Mouse (Mus musculus) C2C12 (cell line): ENCODE data around the gene Fads6. TPM values are rescaled to one million over a fixed set of nuclear protein-coding genes. Genes with fewer than 3 reads are reported as not detected.
A peak's percentile ranks its signal among the peaks of the same experiment; 100 is the strongest.

Experiments used
- H3K27me3 ChIP-seq: one replicate; pipeline ENCODE4 v1.6.1; 2011; ENCODE audit not compliant: control insufficient read depth, insufficient read depth, insufficient read length
- H3K36me3 ChIP-seq: one replicate; pipeline ENCODE4 v1.6.1; 2011; ENCODE audit not compliant: control insufficient read depth, insufficient read depth
- H3K4me3 ChIP-seq: one replicate; pipeline ENCODE4 v1.5.1; 2011; ENCODE audit warnings: mild to moderate bottlenecking, control low read depth; ENCODE audit not compliant: poor library complexity, insufficient read depth, severe bottlenecking
- H3K79me2 ChIP-seq: one replicate; pipeline ENCODE4 v1.6.1; 2011; ENCODE audit not compliant: control insufficient read depth, insufficient read depth
- H3K79me3 ChIP-seq: one replicate; pipeline ENCODE4 v1.6.1; 2011; ENCODE audit warnings: low read depth, control low read depth
- H3ac ChIP-seq: one replicate; pipeline ENCODE3; 2011; ENCODE audit warnings: low read depth; ENCODE audit not compliant: control insufficient read depth, insufficient read length
- CEBPB ChIP-seq: IDR thresholded peaks from one replicate; pipeline ENCODE4 v1.6.1; 2011; ENCODE audit warnings: low read depth, mild to moderate bottlenecking, control low read depth, moderate library complexity
- CTCF ChIP-seq: IDR thresholded peaks from one replicate; pipeline ENCODE4 v1.5.1; 2011; ENCODE audit not compliant: control insufficient read depth, insufficient read depth, insufficient read length
- FOSL1 ChIP-seq: IDR thresholded peaks from one replicate; pipeline ENCODE4 v1.8.0; 2011; ENCODE audit warnings: mild to moderate bottlenecking, low read length; ENCODE audit not compliant: poor library complexity, insufficient read depth, severe bottlenecking
- MAX ChIP-seq: IDR thresholded peaks from one replicate; pipeline ENCODE4 v1.6.1; 2011; ENCODE audit warnings: mild to moderate bottlenecking, control low read depth
- MYOD1 ChIP-seq: IDR thresholded peaks from one replicate; pipeline ENCODE4 v1.6.1; 2011; ENCODE audit warnings: low read depth; ENCODE audit not compliant: control insufficient read depth, insufficient read length
- MYOG ChIP-seq: IDR thresholded peaks from one replicate; pipeline ENCODE4 v1.6.1; 2011; ENCODE audit not compliant: control insufficient read depth, insufficient read length; ENCODE audit errors: extremely low read depth
- USF1 ChIP-seq: IDR thresholded peaks from one replicate; pipeline ENCODE4 v1.6.1; 2011; ENCODE audit warnings: low read depth, mild to moderate bottlenecking, control low read depth, moderate library complexity
- polyA plus RNA-seq: library from polyadenylated mRNA; unstranded; fragments of >200 nt; fragmentation: generic; extraction: Trizol; gene quantifications from one replicate; pipeline ENCODE4 v1.2.1, GENCODE M21; 2012; ENCODE audit warnings: missing spikeins

Gene Fads6
- polyA plus RNA-seq, 1 experiment: 0.21 TPM

GRCm38 (mm10) chr11:115282723-115283485 is 14.6 kb downstream of the Fads6 start:
- Histone ChIP-seq H3K79me2 (no peaks in the 10 kb centered on the region), H3ac (no peak overlapping the region), H3K79me3 (no peaks in the 10 kb centered on the region), H3K27me3 (no peaks in the 10 kb centered on the region), H3K4me3 (no peak overlapping the region), H3K36me3 (no peaks in the 10 kb centered on the region)
- TF ChIP-seq MAX (no peak), MYOG (no peak), CEBPB (no peak), FOSL1 (no peak), MYOD1 (no peak)

GRCm38 (mm10) chr11:115282295-115282694 is 15.2 kb downstream of the Fads6 start:
- TF ChIP-seq MAX: no peak
- TF ChIP-seq USF1: no peak
- no peak for TF ChIP-seq CTCF
- no peak for TF ChIP-seq CEBPB
- TF ChIP-seq MYOG: no peak
- no peak for TF ChIP-seq FOSL1
- TF ChIP-seq MYOD1: no peak
- H3ac ChIP-seq: no peak overlapping the region
- no peaks in the 10 kb centered on the region for H3K79me3 ChIP-seq
- H3K79me2 ChIP-seq: no peaks in the 10 kb centered on the region
- H3K36me3 ChIP-seq: no peaks in the 10 kb centered on the region
- no peak overlapping the region for H3K4me3 ChIP-seq
- no peaks in the 10 kb centered on the region for H3K27me3 ChIP-seq

- TF ChIP-seq FOSL1 (no peak), USF1 (no peak), MAX (no peak), MYOG (no peak), CEBPB (no peak), MYOD1 (no peak), CTCF (no peak)
- H3K4me3 ChIP-seq: no peak overlapping the region
- H3ac ChIP-seq: no peak overlapping the region
- no peaks in the 10 kb centered on the region for H3K36me3 ChIP-seq
- H3K79me3 ChIP-seq: no peaks in the 10 kb centered on the region
- H3K27me3 ChIP-seq: no peaks in the 10 kb centered on the region
- H3K79me2 ChIP-seq: no peaks in the 10 kb centered on the region
These were observed 17.7 kb downstream of the Fads6 start for GRCm38 (mm10) chr11:115279726-115280125.

GRCm38 (mm10) chr11:115278176-115278575 is 19.3 kb downstream of the Fads6 start:
- H3K27me3 ChIP-seq: no peaks in the 10 kb centered on the region
- peak overlapping the region; percentile 56 for H3K4me3 ChIP-seq
- TF ChIP-seq FOSL1: no peak
- no peak for TF ChIP-seq MYOD1
- TF ChIP-seq CEBPB: no peak
- TF ChIP-seq MAX: no peak
- TF ChIP-seq MYOG: no peak
- no peak for TF ChIP-seq USF1
- no peak for TF ChIP-seq CTCF
- H3ac ChIP-seq: no peak overlapping the region
- no peaks in the 10 kb centered on the region for H3K79me3 ChIP-seq
- H3K36me3 ChIP-seq: no peaks in the 10 kb centered on the region
- H3K79me2 ChIP-seq: no peaks in the 10 kb centered on the region

- Histone ChIP-seq H3K27me3 (no peaks in the 10 kb centered on the region), H3K4me3 (peak overlapping the region; percentile 56), H3K79me2 (no peaks in the 10 kb centered on the region), H3K36me3 (no peaks in the 10 kb centered on the region), H3ac (peak overlapping the region; percentile 87), H3K79me3 (no peaks in the 10 kb centered on the region)
- TF ChIP-seq CTCF: no peak
- TF ChIP-seq MYOD1: no peak
- no peak for TF ChIP-seq MYOG
- TF ChIP-seq CEBPB: no peak
- TF ChIP-seq USF1: no peak
- TF ChIP-seq FOSL1: no peak
- TF ChIP-seq MAX: no peak
These were observed 19.9 kb downstream of the Fads6 start for GRCm38 (mm10) chr11:115277604-115277975.
